Mouse (Mus musculus) erythroblast, embryonic 14.5 days (primary cell): ENCODE data around the gene Bbs7. TPM values are rescaled to one million over a fixed set of nuclear protein-coding genes. Genes with fewer than 3 reads are reported as not detected.
"Not testable (repeated sequence)": the region's sequence is repeated elsewhere in the genome, so short reads cannot be mapped to it uniquely, and the experiment has no call there.

Experiments used
- H3K27me3 ChIP-seq: 2 replicates; pipeline ENCODE4 v1.6.1; 2012; ENCODE audit warnings: inconsistent platforms; ENCODE audit not compliant: control insufficient read depth
- H3K36me3 ChIP-seq: 2 replicates; pipeline ENCODE4 v1.6.1; 2012; ENCODE audit warnings: mild to moderate bottlenecking, inconsistent platforms; ENCODE audit not compliant: control insufficient read depth
- H3K4me1 ChIP-seq: 2 replicates; pipeline ENCODE4 v1.6.1; 2012; ENCODE audit warnings: inconsistent platforms; ENCODE audit not compliant: control insufficient read depth
- H3K4me3 ChIP-seq: replicated peaks from 2 replicates; pipeline ENCODE3; 2012; ENCODE audit warnings: moderate library complexity, mild to moderate bottlenecking, inconsistent platforms
- H3K9me3 ChIP-seq: 2 replicates; pipeline ENCODE4 v1.6.1; 2012; ENCODE audit warnings: low read length, inconsistent platforms, mixed read lengths; ENCODE audit not compliant: control insufficient read depth
- GATA1 ChIP-seq: IDR thresholded peaks from 2 replicates; pipeline ENCODE4 v1.6.1; 2012; ENCODE audit warnings: low read length, inconsistent platforms, mixed read lengths
- TAL1 ChIP-seq: IDR thresholded peaks from 3 replicates; pipeline ENCODE4 v1.6.1; 2012; ENCODE audit warnings: low read length, inconsistent platforms, mixed read lengths
- polyA plus RNA-seq: library from polyadenylated mRNA; stranded (reverse); fragments of >175 nt; gene quantifications from 2 replicates; pipeline ENCODE4 v1.2.3, GENCODE M21; 2012

Gene Bbs7
- 0.04 and 0.06 TPM in 2 replicates for polyA plus RNA-seq

DNA sequence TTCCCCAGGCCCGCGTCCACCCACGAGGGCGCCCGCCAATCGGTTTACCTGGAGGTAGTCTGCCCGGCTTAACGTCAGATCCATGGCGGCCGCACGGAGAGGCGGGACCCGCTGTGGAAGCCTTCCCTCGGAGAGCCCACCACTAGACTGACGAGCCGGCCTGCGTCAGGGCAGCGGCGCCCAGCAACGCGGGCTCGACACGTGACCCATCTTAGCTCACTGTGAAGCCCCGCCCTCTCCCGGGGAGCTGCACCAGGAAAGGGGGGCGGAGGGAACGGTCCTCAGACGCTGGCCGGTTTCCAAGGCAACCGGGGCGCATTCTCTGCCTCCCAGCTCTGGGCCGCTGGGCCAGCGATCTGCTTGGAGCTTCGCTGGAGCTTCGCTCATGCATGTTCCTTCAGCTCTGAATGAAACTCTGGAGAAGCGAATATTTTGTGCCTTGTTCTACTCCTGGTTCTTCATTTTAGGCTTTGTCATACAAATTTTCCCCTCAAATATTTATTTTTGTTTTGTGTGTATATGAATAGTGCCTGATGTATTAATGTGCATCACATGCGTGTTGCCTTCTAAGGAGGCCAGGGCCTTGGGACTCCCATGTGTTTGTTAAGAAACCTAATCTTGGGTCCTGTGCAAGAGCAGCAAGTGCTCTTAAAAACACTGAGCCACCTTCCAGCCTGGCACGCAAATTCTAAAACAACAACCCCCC lies at the start of gene Bbs7:
Bbs7 (minus strand) TSS at position 276 of the 706 bp plus-strand sequence.
- H3K9me3 ChIP-seq, result no peaks in the 10 kb centered on the region
- TF ChIP-seq TAL1 (no peak), GATA1 (no peak)
- peaks cover 15% of the 10 kb centered on the region for H3K4me1 ChIP-seq
- H3K4me3 ChIP-seq, result peak within 1 kb of the TSS; percentile 73
- H3K27me3 ChIP-seq, result no peaks in the 10 kb centered on the region
- no peaks in the 10 kb centered on the region for H3K36me3 ChIP-seq

DNA sequence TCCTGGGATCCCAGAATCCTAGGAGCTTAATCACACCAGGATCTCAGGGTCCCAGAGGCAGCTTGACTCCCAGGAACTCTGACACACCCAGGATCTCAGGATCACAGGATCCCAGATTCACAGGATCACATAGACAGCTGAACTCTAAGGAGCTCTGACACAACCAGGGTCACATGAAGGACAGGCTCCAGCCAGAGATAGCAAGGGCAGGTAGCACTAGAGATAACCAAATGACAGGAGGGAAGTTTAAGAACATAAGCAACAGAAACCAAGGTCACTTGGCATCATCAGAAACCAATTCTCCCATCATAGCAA lies 31.9 kb upstream of the Bbs7 start:
- not testable (repeated sequence) for H3K4me3 ChIP-seq, H3K4me1 ChIP-seq, H3K36me3 ChIP-seq, H3K27me3 ChIP-seq, H3K9me3 ChIP-seq

DNA sequence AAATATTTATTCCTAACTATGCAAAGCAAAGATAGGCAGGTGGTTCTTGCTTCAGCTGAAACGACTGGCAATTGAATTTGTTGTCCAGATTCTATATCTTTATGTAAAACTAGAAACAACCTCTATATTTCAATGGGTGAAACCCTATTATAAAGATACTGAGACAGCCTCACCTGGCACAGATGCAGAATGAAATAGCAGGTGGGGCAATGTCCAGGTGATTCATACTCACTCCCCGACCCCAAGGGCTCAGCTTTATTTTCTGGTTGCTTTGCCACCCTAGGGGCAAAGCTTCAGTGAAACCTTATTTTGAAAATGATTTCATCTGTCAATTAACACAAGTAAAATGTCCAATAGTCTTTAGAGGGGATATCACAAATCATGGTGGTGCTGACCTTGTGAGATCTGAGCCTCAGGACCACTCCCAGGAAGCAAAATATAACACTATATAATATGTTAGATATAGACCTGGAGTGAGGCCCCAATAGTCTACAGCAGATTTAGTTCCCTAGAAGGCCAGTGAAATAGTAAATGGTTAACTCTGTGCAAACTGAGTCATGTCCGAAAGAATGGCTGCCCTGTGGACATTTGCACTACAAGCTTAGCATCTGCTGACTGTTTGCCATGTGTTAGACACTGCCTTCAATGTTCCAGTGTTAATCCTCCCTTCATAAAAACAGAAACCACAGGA lies 31.4 kb upstream of the Bbs7 start:
- TF ChIP-seq GATA1, result no peak
- no peak for TF ChIP-seq TAL1
- H3K9me3 ChIP-seq, result no peaks in the 10 kb centered on the region
- H3K4me3 ChIP-seq, result no peak overlapping the region
- no peaks in the 10 kb centered on the region for H3K4me1 ChIP-seq
- no peaks in the 10 kb centered on the region for H3K36me3 ChIP-seq
- H3K27me3 ChIP-seq, result no peaks in the 10 kb centered on the region

DNA sequence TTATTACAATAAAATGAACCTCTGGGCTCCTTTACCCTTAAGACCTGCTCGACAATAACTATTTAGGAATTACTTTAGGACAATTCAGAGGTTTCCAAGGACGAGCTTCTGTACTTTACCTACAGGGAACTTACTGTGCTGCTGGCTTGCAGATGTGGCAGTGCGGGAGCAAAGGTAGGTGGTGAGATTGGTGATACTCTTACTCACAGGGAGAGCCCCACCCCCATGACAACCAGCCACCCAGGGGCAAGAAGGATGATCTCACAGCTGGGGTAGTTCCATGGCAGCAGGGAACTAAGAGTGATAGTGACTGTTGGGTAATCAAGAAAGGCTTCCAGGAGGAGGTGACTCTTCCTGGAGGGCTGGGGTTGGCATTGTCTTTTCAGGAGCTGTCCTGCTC lies 30.1 kb upstream of the Bbs7 start:
- Histone ChIP-seq H3K27me3 (no peaks in the 10 kb centered on the region), H3K9me3 (no peaks in the 10 kb centered on the region), H3K36me3 (no peaks in the 10 kb centered on the region), H3K4me1 (no peaks in the 10 kb centered on the region), H3K4me3 (no peak overlapping the region)
- no peak for TF ChIP-seq TAL1
- TF ChIP-seq GATA1, result no peak

DNA sequence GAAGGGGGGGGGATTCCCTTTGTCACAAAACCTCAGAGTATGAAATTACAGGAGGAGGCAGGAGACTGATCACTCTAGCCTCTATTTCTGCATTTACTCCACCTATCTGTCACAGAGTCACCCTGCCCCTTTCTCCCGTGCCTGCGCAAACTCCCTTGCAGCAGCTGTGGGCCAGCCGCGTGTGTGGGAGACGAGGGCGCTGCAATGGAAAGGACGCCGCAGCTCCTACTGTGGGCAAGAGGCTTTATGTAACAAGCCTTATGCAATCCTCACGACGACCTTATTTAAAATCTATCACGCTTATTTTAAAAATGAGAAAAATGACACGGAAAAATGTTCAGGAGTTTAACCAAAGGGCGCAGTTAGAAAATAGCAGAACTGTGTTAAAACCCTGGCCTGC lies 29.5 kb upstream of the Bbs7 start:
- no peaks in the 10 kb centered on the region for H3K27me3 ChIP-seq

DNA sequence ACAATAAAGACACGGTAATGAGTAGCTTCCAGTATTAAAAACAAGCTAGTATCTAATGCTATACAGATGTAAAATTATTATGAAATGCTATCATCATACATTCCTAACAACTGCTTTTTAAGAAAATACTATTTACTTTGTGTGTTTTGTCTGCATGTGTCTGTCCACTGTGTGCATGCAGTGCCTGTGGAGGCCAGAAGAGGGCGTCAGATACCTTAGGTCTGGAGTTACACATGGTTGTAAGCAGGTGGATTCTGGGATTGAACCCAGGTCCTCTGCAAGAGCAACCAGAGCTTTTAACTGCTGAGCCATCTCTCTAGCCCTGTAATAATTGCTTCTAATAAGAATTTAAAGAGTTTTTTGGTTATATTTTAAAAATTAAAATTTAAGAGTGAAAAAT lies 27.5 kb upstream of the Bbs7 start:
- Histone ChIP-seq H3K4me1 (no peaks in the 10 kb centered on the region), H3K27me3 (no peaks in the 10 kb centered on the region)

More for the DNA sequence above, 29.5 kb upstream of the Bbs7 start:
- no peak for TF ChIP-seq GATA1
- no peak for TF ChIP-seq TAL1
- no peaks in the 10 kb centered on the region for H3K9me3 ChIP-seq
- no peaks in the 10 kb centered on the region for H3K36me3 ChIP-seq
- no peaks in the 10 kb centered on the region for H3K4me1 ChIP-seq
- H3K4me3 ChIP-seq, result no peak overlapping the region

DNA sequence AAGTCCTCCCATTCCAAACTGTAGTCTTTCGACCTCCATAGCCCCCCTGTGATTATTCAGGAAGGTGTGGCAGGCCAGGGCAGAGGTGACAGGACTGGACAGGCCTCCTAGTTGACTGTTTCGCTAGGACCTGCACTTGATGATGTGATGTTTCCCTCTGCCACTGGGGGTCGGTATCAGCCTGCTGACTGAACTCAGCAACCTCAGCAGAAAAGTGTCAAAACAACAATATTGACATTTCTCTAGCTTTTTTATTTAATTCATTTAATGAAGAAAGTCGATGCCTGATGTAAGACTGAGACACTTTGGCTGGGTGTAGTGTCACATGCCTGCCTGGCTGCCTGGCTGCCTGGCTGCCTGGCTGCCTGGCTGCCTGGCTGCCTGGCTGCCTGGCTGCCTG lies 22.2 kb upstream of the Bbs7 start:
- Histone ChIP-seq H3K9me3 (no peaks in the 10 kb centered on the region), H3K27me3 (no peaks in the 10 kb centered on the region), H3K36me3 (no peaks in the 10 kb centered on the region), H3K4me1 (no peaks in the 10 kb centered on the region), H3K4me3 (no peak overlapping the region)
- TF ChIP-seq GATA1, result no peak
- no peak for TF ChIP-seq TAL1

More for the DNA sequence above, 27.5 kb upstream of the Bbs7 start:
- Histone ChIP-seq H3K4me3 (no peak overlapping the region), H3K36me3 (no peaks in the 10 kb centered on the region), H3K9me3 (no peaks in the 10 kb centered on the region)
- TF ChIP-seq GATA1, result no peak
- TF ChIP-seq TAL1, result no peak

DNA sequence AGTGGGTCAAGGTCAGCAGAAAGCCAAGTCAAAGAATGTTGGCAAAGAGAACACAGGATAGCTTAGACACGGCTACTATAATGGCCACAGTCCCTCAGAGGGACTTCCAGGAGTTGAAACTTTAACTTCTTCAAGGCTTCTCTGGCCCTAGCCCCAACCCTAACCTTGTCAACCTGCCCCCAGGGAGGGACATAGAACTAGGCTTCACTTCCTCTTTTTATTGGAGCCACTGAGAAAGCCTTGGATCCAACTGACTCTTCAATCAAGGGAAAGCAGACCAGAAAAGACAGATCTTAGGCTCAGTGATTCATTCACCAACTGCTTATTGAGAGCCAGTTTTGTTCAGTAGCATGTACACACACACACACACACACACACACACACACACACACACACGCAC lies 13.5 kb upstream of the Bbs7 start:
- no peaks in the 10 kb centered on the region for H3K9me3 ChIP-seq
- no peak overlapping the region for H3K4me3 ChIP-seq
- H3K4me1 ChIP-seq, result no peaks in the 10 kb centered on the region
- no peaks in the 10 kb centered on the region for H3K36me3 ChIP-seq
- no peaks in the 10 kb centered on the region for H3K27me3 ChIP-seq
- TF ChIP-seq GATA1 (no peak), TAL1 (no peak)

DNA sequence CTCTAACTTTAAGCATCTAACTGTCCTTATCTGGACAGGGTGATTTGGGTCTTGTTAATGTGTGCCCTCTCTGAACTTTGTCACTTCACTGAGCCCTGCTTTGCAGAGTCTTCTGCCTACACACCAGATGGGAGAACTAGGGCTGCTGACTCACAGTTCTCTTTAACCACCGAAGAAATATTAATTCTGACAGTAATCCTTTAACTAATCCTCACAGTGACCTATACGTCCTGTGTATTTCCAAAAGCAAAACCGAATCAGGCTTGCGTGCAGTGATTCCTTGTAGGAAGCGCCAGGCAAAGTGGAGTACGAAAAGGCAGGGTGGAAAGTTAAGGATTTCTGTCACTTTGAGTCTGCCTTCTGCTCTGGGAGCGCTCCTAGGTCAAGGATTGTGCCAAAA lies 4.9 kb upstream of the Bbs7 start:
- Histone ChIP-seq H3K36me3 (no peaks in the 10 kb centered on the region), H3K9me3 (no peaks in the 10 kb centered on the region), H3K27me3 (no peaks in the 10 kb centered on the region), H3K4me1 (peaks cover 5% of the 10 kb centered on the region), H3K4me3 (no peak overlapping the region)
- TF ChIP-seq GATA1 (no peak), TAL1 (no peak)

DNA sequence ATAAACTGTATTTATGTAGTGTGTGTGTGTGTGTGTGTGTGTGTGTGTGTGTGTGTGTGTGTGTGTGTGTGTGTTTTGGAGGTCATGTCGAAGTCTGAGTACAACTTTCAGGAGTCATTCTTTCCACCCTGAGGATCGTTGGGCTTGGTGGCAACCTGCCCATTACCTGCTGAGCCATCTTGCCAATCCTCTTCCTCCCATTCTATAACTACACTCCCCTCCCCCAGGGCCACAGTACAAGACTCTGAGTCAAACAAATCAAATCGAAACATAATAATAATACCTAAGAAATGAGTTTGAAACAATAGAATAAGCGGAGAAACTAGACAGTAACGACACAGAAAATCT lies 605 bp upstream of the Bbs7 start:
- TF ChIP-seq TAL1, result no peak
- TF ChIP-seq GATA1, result no peak
- H3K4me1 ChIP-seq, result peaks cover 15% of the 10 kb centered on the region

More for the DNA sequence above, 605 bp upstream of the Bbs7 start:
- Histone ChIP-seq H3K9me3 (no peaks in the 10 kb centered on the region), H3K36me3 (no peaks in the 10 kb centered on the region), H3K27me3 (no peaks in the 10 kb centered on the region), H3K4me3 (no peak overlapping the region)
